Comparison of ENCODE assay signal across 10 mouse cellular contexts in genomic region chr10:117796181-117796580, GRCm38 (mm10). TPM values are rescaled to one million over a fixed set of nuclear protein-coding genes. Genes with fewer than 3 reads are reported as not detected.
A peak's percentile ranks its signal among the peaks of the same experiment; 100 is the strongest.
DNase-seq lines count a peak whose midpoint lies in the region; ATAC-seq and TF ChIP-seq lines count a peak whose summit lies in the region.
"Had no signal": no experiment of that assay in that cellular context is flagged by ENCODE, and none has a peak within 500 bp of the region (broad histone marks: within the 10 kb centered on the region; RNA-seq: fewer than 3 reads in every experiment).

No protein-coding gene starts in this region.

- DNase-seq in embryo, embryonic 9.5 days (ENCODE audit: extremely low spot score), result peak; percentile 15
- no peak for DNase-seq in embryo, embryonic 10 days (ENCODE audit: low spot score)
- DNase-seq in lung, adult 2 months, result no peak
- no peak for DNase-seq in lung, postnatal 14 days
- DNase-seq in G1E (ENCODE audit: low spot score), result no peak
- peak; percentile 20 for DNase-seq in mesoderm, embryonic 11.5 days (ENCODE audit: low read depth, low spot score)
- no peak for DNase-seq in frontal cortex, postnatal 36 days (ENCODE audit: low spot score in 2 of 2)

- peak; percentile 38 for TF ChIP-seq CTCF in lung, adult 2 months (IDR thresholded peaks at IDR 0.05; ENCODE audit: insufficient read depth, low read length)
- peak; percentile 72 for TF ChIP-seq CTCF in G1E (IDR thresholded peaks at IDR 0.05; ENCODE audit: low read depth, low read length)

- peaks cover 2% of the 10 kb centered on the region for H3K36me3 ChIP-seq in G1E (replicated peaks)
- H3K36me3 ChIP-seq: hindbrain, embryonic 15.5 days had no signal

- no peak for ATAC-seq in G1E (ENCODE audit: extremely low read depth, insufficient number of reproducible peaks, low FRiP score, poor library complexity, severe bottlenecking)
- no peak for ATAC-seq in erythroblast, adult 5-6 weeks (replicated peaks; ENCODE audit: low FRiP score, poor library complexity, severe bottlenecking)
- ATAC-seq: midbrain, embryonic 16.5 days had no signal

- H3K4me3 ChIP-seq in lung, adult 2 months (replicated peaks; ENCODE audit: extremely low read depth, low read depth, low read length), result no peak overlapping the region
- H3K4me3 ChIP-seq in G1E (ENCODE audit: low read depth, low read length), result no peak overlapping the region
- H3K4me3 ChIP-seq: hindbrain, embryonic 15.5 days had no signal

- peaks cover 3% of the 10 kb centered on the region; the same call in 1 of the 2 replicates for H3K9me3 ChIP-seq in G1E (replicated peaks)
- H3K9me3 ChIP-seq: hindbrain, embryonic 15.5 days had no signal

- no peak for TF ChIP-seq POLR2A in lung, adult 2 months (IDR thresholded peaks at IDR 0.05; ENCODE audit: borderline replicate concordance, extremely low read depth, low read depth, low read length)

- WGBS in lung, adult 2 months, result 97% methylated on average over 7 of the region's 7 CpGs

- no peaks in the 10 kb centered on the region; the same call in 1 of the 2 replicates for H3K4me1 ChIP-seq in lung, adult 2 months (ENCODE audit: control insufficient read depth, insufficient read depth, low read length)
- peaks cover 25% of the 10 kb centered on the region for H3K4me1 ChIP-seq in G1E (ENCODE audit: insufficient read depth, low read depth, low read length)

- no peaks in the 10 kb centered on the region for H3K27me3 ChIP-seq in G1E (ENCODE audit: insufficient read depth, low read length)
- H3K27me3 ChIP-seq: hindbrain, embryonic 15.5 days had no signal

RNA-seq across cellular contexts. Expression of gene Nup107, which starts 3.7 kb away (rescaled TPM):
- polyA plus RNA-seq in lung, adult 2 months (2012; rRNA removed), result 4.5 and 8.0 TPM in 2 replicates
- 81.8 and 130 TPM in 2 replicates for total RNA-seq in G1E (2014; fragmentation: Nextera tagmentation)
- total RNA-seq in G1E (2017), result 131 and 144 TPM in 2 replicates
- polyA plus RNA-seq in G1E (2012), result 58.0 and 59.9 TPM in 2 replicates
- 14.6 and 42.2 TPM in 2 replicates for total RNA-seq in erythroblast, adult 5-6 weeks (2015; ENCODE audit: low replicate concordance)
- 24.7 and 26.9 TPM in 2 replicates for total RNA-seq in erythroblast, adult 5-6 weeks (2017; ENCODE audit: low replicate concordance)

RNA-seq across cellular contexts. Expression of gene Rap1b, which starts 49.7 kb away (rescaled TPM):
- 57.1 and 71.7 TPM in 2 replicates for polyA plus RNA-seq in lung, adult 2 months (2012; rRNA removed)
- total RNA-seq in G1E (2014; fragmentation: Nextera tagmentation) (112 and 121 TPM in 2 replicates), G1E (2017) (64.2 and 73.1 TPM in 2 replicates)
- 23.4 and 25.8 TPM in 2 replicates for polyA plus RNA-seq in G1E (2012)
- 117 and 134 TPM in 2 replicates for total RNA-seq in erythroblast, adult 5-6 weeks (2015; ENCODE audit: low replicate concordance)
- 33.7 and 51.7 TPM in 2 replicates for total RNA-seq in erythroblast, adult 5-6 weeks (2017; ENCODE audit: low replicate concordance)

RNA-seq across cellular contexts. Expression of gene Slc35e3, which starts 50.0 kb away (rescaled TPM):
- 15.8 and 19.1 TPM in 2 replicates for polyA plus RNA-seq in lung, adult 2 months (2012; rRNA removed)
- total RNA-seq in G1E (2014; fragmentation: Nextera tagmentation), result 7.9 and 10.9 TPM in 2 replicates
- 3.5 and 3.9 TPM in 2 replicates for total RNA-seq in G1E (2017)
- 1.5 and 2.2 TPM in 2 replicates for polyA plus RNA-seq in G1E (2012)
- total RNA-seq in erythroblast, adult 5-6 weeks (2015; ENCODE audit: low replicate concordance), result 0.38 and 0.84 TPM in 2 replicates
- total RNA-seq in erythroblast, adult 5-6 weeks (2017; ENCODE audit: low replicate concordance), result 0.43 and 1.1 TPM in 2 replicates

Comparison
In these comparisons a context has a peak if more than half of its experiments do, and no peak if none do; other contexts are left out.
1. DNase-seq: peak in embryo, embryonic 9.5 days (single experiment) and mesoderm, embryonic 11.5 days (single experiment); none in embryo, embryonic 10 days (single experiment), lung, adult 2 months (single experiment), lung, postnatal 14 days (single experiment), G1E (single experiment) and frontal cortex, postnatal 36 days (0 of 2).